Mouse (Mus musculus): ENCODE measurements around the gene Ttc21a. TPM values are rescaled to one million over a fixed set of nuclear protein-coding genes. Genes with fewer than 3 reads are reported as not detected.

The Ttc21a gene
- polyA plus RNA-seq, 1 experiment from 2014 or later: 0.44 TPM

- H3K36me3 ChIP-seq: no peaks in the 10 kb centered on the region
- no peak overlapping the region for H3K4me2 ChIP-seq
- H3K4me1 ChIP-seq (replicated peaks): peaks cover 11% of the 10 kb centered on the region
- no peak overlapping the region for H3K27ac ChIP-seq
- no peak overlapping the region for H3K9ac ChIP-seq (replicated peaks)
- WGBS: 82% methylated on average over 3 of the region's 3 CpGs
- peaks cover 17% of the 10 kb centered on the region; the same call in 1 of the 2 replicates for H3K27me3 ChIP-seq
- no peak overlapping the region for H3K4me3 ChIP-seq (replicated peaks)
- no peak for ATAC-seq (ENCODE audit: insufficient number of reproducible peaks, insufficient read depth, low FRiP score, low TSS enrichment, low read depth)
- H3K9me3 ChIP-seq: no peaks in the 10 kb centered on the region
These were observed 27.8 kb downstream of the Ttc21a start for GRCm38 (mm10) chr9:119965186-119965585.

DNA sequence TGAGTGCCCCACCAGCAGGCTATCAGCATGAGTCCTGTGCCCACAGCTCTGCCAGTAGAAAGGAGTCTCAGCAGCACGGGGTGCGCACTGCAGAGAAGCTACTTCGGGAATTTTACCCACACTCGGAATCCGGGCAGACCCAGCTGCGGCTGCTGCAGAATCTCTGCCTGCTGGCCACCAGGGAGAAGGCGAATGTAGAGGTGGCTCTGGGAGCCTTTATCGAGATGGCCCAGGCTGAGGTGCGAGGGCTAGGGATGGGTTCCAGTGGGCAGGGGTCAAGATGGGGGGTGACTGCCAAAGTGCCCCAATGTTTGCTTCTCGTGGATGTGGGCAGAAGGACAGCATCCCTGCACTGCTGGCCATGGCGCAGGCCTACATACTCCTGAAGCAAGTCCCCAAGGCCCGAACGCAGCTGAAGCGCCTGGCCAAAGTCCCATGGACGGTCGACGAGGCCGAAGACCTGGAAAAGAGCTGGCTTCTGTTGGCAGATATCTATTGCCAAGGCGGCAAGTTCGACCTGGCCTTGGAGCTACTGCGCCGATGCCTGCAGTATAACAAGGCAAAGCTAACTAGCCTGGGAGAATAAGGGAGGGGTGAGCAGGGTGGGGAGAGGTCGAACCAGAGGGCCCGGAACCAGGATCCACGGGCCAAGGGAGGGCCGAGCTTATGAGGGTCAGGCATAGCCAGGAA lies 29.0 kb downstream of the Ttc21a start:
- no peaks in the 10 kb centered on the region for H3K9me3 ChIP-seq
- H3K36me3 ChIP-seq: peaks cover 5% of the 10 kb centered on the region; the same call in 1 of the 2 replicates
- H3K4me1 ChIP-seq (replicated peaks): peaks cover 19% of the 10 kb centered on the region
- 87% methylated on average over 26 of the region's 26 CpGs for WGBS
- H3K4me3 ChIP-seq (replicated peaks): no peak overlapping the region
- no peak overlapping the region for H3K4me2 ChIP-seq
- H3K27ac ChIP-seq: no peak overlapping the region
- H3K9ac ChIP-seq (replicated peaks): no peak overlapping the region
- peaks cover 17% of the 10 kb centered on the region; the same call in 1 of the 2 replicates for H3K27me3 ChIP-seq
- no peak for ATAC-seq (ENCODE audit: insufficient number of reproducible peaks, insufficient read depth, low FRiP score, low TSS enrichment, low read depth)

- Histone ChIP-seq H3K4me1 (replicated peaks) (peaks cover 10% of the 10 kb centered on the region), H3K27me3 (no peaks in the 10 kb centered on the region), H3K4me2 (no peak overlapping the region), H3K4me3 (replicated peaks) (no peak overlapping the region), H3K27ac (no peak overlapping the region), H3K36me3 (peaks cover 36% of the 10 kb centered on the region), H3K9me3 (no peaks in the 10 kb centered on the region), H3K9ac (replicated peaks) (no peak overlapping the region)
- no peak for ATAC-seq (ENCODE audit: insufficient number of reproducible peaks, insufficient read depth, low FRiP score, low TSS enrichment, low read depth)
- WGBS: 84% methylated on average over 7 of the region's 7 CpGs
These were observed 32.4 kb downstream of the Ttc21a start for GRCm38 (mm10) chr9:119969811-119970210.

DNA sequence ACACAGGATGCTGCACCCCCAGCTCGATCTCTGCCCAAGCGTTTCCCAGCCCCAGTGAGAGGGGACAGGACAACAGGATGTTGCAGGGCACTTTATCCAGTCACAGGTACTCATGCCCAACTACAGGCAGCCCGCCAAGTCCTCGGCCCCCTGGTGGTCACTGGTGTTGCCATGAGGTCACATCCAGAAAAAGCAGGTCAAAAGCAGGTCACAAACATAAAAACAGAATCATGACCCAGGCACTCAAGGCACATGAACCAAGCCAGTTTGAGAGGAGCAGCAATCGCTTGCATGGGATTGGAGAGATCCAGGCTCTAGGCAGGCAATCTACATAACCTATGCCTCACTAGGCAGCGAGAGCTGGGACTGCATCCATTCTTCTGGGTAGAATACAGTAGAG lies 32.8 kb downstream of the Ttc21a start:
- 46% methylated on average over 6 of the region's 6 CpGs for WGBS
- Histone ChIP-seq H3K9me3 (no peaks in the 10 kb centered on the region), H3K4me3 (replicated peaks) (no peak overlapping the region), H3K27ac (no peak overlapping the region), H3K9ac (replicated peaks) (no peak overlapping the region), H3K36me3 (peaks cover 40% of the 10 kb centered on the region), H3K27me3 (no peaks in the 10 kb centered on the region), H3K4me1 (replicated peaks) (peaks cover 10% of the 10 kb centered on the region), H3K4me2 (no peak overlapping the region)
- ATAC-seq (ENCODE audit: insufficient number of reproducible peaks, insufficient read depth, low FRiP score, low TSS enrichment, low read depth): no peak

DNA sequence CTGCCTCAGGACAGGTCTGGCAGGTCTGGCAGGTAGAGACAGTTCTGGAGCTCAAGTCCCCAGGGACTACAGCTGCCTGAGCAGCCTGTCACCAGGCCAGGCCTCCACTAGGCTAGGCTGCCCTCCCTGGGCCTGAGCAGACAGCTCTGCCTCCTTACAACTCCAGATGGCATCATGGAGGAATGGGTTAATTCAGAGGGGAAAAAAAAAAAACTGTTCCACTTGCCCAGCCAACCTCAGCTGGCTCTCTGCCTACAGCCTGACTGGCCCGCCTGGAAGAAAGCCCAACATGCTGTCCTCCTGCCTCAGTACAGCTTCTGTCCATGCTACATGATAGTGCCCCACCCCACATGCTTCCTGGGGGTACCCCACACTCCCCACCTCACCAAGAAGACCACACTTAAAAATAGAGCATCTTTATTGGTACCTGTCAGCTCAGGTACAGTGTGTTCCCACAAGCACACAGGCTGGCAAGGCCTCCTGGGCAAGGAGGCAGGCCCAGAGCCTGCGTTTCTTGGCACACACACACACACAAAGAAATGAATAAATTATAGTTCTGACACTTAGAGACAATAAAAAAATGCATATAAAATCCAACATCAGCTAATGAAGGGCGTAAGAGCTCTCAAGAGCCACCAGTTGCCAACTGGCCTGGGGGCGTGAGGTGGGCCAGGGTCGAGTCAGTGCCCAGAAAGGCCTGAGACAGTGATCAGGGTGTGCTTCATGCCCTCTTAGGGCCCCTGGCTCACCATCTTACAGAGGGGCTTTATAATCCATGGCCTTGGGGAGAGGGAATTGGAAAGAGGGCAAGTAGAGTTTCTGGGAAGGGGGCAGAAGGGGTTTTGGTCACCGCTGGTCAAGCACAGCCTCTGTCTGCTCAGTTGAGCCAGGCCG lies 33.6 kb downstream of the Ttc21a start:
- no peaks in the 10 kb centered on the region for H3K9me3 ChIP-seq
- 77% methylated on average over 7 of the region's 7 CpGs for WGBS
- H3K36me3 ChIP-seq: peaks cover 41% of the 10 kb centered on the region
- H3K27me3 ChIP-seq: no peaks in the 10 kb centered on the region
- no peak overlapping the region for H3K9ac ChIP-seq (replicated peaks)
- H3K4me1 ChIP-seq (replicated peaks): peaks cover 10% of the 10 kb centered on the region
- no peak overlapping the region for H3K4me3 ChIP-seq (replicated peaks)
- H3K4me2 ChIP-seq: no peak overlapping the region
- no peak for ATAC-seq (ENCODE audit: insufficient number of reproducible peaks, insufficient read depth, low FRiP score, low TSS enrichment, low read depth)
- H3K27ac ChIP-seq: no peak overlapping the region

DNA sequence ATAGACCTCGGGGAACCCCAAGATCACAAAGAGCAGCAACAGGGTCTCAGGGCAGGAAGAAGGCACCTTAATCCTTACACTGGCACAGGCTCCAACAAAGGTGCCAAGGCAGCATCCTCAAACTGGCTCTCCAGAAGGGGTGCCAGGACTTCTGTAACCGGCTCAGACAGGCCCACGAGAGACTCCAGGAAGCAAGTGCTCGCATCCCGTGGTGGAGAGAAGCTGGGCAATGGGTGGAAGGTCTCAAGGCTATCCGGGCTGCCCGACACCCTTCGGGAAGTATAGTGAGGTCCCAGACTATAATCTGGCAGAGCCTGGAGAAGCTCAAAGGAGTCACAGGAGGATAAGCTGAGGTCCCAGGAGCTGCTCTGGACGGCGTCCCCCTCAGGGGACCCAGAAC lies 34.8 kb downstream of the Ttc21a start:
- Histone ChIP-seq H3K4me1 (replicated peaks) (peaks cover 20% of the 10 kb centered on the region), H3K27ac (no peak overlapping the region), H3K9ac (replicated peaks) (no peak overlapping the region), H3K4me3 (replicated peaks) (no peak overlapping the region), H3K36me3 (peaks cover 41% of the 10 kb centered on the region), H3K27me3 (no peaks in the 10 kb centered on the region), H3K9me3 (no peaks in the 10 kb centered on the region), H3K4me2 (no peak overlapping the region)
- ATAC-seq (ENCODE audit: insufficient number of reproducible peaks, insufficient read depth, low FRiP score, low TSS enrichment, low read depth): no peak
- WGBS: 90% methylated on average over 10 of the region's 10 CpGs

GRCm38 (mm10) chr9:119972582-119972981 lies 35.2 kb downstream of the Ttc21a start:
- H3K27me3 ChIP-seq: no peaks in the 10 kb centered on the region
- peaks cover 41% of the 10 kb centered on the region for H3K36me3 ChIP-seq
- no peak overlapping the region for H3K4me2 ChIP-seq
- H3K9ac ChIP-seq (replicated peaks): no peak overlapping the region
- WGBS: 91% methylated on average over 12 of the region's 12 CpGs
- ATAC-seq (ENCODE audit: insufficient number of reproducible peaks, insufficient read depth, low FRiP score, low TSS enrichment, low read depth): no peak
- H3K27ac ChIP-seq: no peak overlapping the region
- H3K4me1 ChIP-seq (replicated peaks): peaks cover 24% of the 10 kb centered on the region
- no peak overlapping the region for H3K4me3 ChIP-seq (replicated peaks)
- H3K9me3 ChIP-seq: no peaks in the 10 kb centered on the region

DNA sequence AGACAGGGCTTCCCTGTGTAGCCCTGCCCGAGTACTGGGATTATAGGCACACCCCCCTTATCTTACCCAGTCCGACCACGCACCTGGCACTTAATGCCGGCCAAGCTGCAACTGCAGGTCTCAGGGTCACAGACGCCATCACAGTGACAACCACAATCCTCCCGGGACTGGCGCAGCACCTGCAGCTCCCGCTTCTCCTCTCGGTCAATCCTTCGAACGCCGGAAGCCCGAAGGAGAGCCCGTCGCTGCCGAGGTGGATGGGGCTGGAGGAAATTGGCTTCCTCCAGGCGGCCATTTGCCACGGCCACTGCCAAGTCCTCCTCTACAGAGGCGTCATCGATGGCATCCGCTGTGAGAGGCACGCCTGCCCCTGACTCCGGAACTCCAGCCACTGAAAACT lies 35.9 kb downstream of the Ttc21a start:
- Histone ChIP-seq H3K27me3 (no peaks in the 10 kb centered on the region), H3K36me3 (peaks cover 41% of the 10 kb centered on the region), H3K27ac (no peak overlapping the region), H3K4me3 (replicated peaks) (no peak overlapping the region), H3K9me3 (no peaks in the 10 kb centered on the region), H3K4me2 (no peak overlapping the region), H3K4me1 (replicated peaks) (peaks cover 31% of the 10 kb centered on the region), H3K9ac (replicated peaks) (no peak overlapping the region)
- no peak for ATAC-seq (ENCODE audit: insufficient number of reproducible peaks, insufficient read depth, low FRiP score, low TSS enrichment, low read depth)
- WGBS: 91% methylated on average over 23 of the region's 23 CpGs

- H3K4me2 ChIP-seq: no peak overlapping the region
- 87% methylated on average over 27 of the region's 27 CpGs for WGBS
- no peak overlapping the region for H3K4me3 ChIP-seq (replicated peaks)
- peaks cover 38% of the 10 kb centered on the region for H3K4me1 ChIP-seq (replicated peaks)
- no peak overlapping the region for H3K9ac ChIP-seq (replicated peaks)
- peaks cover 41% of the 10 kb centered on the region for H3K36me3 ChIP-seq
- no peaks in the 10 kb centered on the region for H3K9me3 ChIP-seq
- H3K27me3 ChIP-seq: no peaks in the 10 kb centered on the region
- no peak overlapping the region for H3K27ac ChIP-seq
- no peak for ATAC-seq (ENCODE audit: insufficient number of reproducible peaks, insufficient read depth, low FRiP score, low TSS enrichment, low read depth)
These were observed 36.6 kb downstream of the Ttc21a start for GRCm38 (mm10) chr9:119973869-119974520.

DNA sequence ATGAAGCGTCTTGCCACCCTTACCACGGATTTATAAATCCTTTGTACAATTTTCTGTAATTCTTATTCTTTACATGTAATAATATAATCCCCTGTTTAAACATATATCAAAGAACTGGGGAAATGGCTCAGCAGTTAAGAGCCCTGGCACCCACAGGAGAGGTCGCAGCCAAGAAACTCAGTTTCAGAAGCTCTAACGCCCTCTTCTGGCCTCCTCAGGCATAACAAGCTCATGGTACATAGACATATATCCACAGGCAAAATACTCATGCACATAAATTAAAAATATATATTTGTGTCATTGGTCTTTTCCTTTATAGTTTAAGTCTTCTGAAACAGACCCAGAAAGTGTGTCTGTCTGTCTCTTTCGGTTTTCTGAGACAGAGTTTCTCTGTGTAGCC lies 37.2 kb downstream of the Ttc21a start:
- H3K9ac ChIP-seq (replicated peaks): no peak overlapping the region
- 86% methylated on average over 5 of the region's 5 CpGs for whole genome bisulfite sequencing
- no peak for ATAC-seq (ENCODE audit: insufficient number of reproducible peaks, insufficient read depth, low FRiP score, low TSS enrichment, low read depth)
- H3K36me3 ChIP-seq: peaks cover 41% of the 10 kb centered on the region
- H3K27ac ChIP-seq: no peak overlapping the region
- no peak overlapping the region for H3K4me3 ChIP-seq (replicated peaks)
- no peak overlapping the region for H3K4me2 ChIP-seq
- H3K9me3 ChIP-seq: no peaks in the 10 kb centered on the region
- H3K27me3 ChIP-seq: no peaks in the 10 kb centered on the region
- H3K4me1 ChIP-seq (replicated peaks): peaks cover 42% of the 10 kb centered on the region

GRCm38 (mm10) chr9:119975286-119975685 lies 37.9 kb downstream of the Ttc21a start:
- peaks cover 44% of the 10 kb centered on the region for H3K4me1 ChIP-seq (replicated peaks)
- no peak for ATAC-seq (ENCODE audit: insufficient number of reproducible peaks, insufficient read depth, low FRiP score, low TSS enrichment, low read depth)
- H3K9ac ChIP-seq (replicated peaks): no peak overlapping the region
- no peaks in the 10 kb centered on the region for H3K27me3 ChIP-seq
- no peaks in the 10 kb centered on the region for H3K9me3 ChIP-seq
- H3K4me3 ChIP-seq (replicated peaks): no peak overlapping the region
- H3K27ac ChIP-seq: no peak overlapping the region
- H3K36me3 ChIP-seq: peaks cover 41% of the 10 kb centered on the region
- no peak overlapping the region for H3K4me2 ChIP-seq
- WGBS: 92% methylated on average over 4 of the region's 4 CpGs
